Mouse (Mus musculus) heart, embryonic 16.5 days (tissue): Measurements from ENCODE around the gene Fermt1. TPM values are rescaled to one million over a fixed set of nuclear protein-coding genes. Genes with fewer than 3 reads are reported as not detected.
A peak's percentile ranks its signal among the peaks of the same experiment; 100 is the strongest.

Experiments used
- ATAC-seq: fragments of 200-750 bp; cut with Nextera tagmentation; replicated peaks from 2 replicates; pipeline ENCODE4 v1.8.0; 2017; ENCODE audit warnings: moderate number of reproducible peaks; ENCODE audit not compliant: insufficient read depth, low FRiP score; ENCODE audit errors: extremely low read depth
- H3K27ac ChIP-seq: fragments of 300-500 bp; sonication (generic); 2 replicates; pipeline ENCODE4 v1.5.1; 2014; ENCODE audit warnings: mild to moderate bottlenecking, low read length, control low read depth, moderate library complexity
- H3K27me3 ChIP-seq: fragments of 300-500 bp; sonication (generic); 2 replicates; pipeline ENCODE4 v1.6.1; 2014; ENCODE audit warnings: low read length, mixed read lengths; ENCODE audit not compliant: control insufficient read depth, insufficient read depth
- H3K36me3 ChIP-seq: fragments of 300-500 bp; sonication (generic); 2 replicates; pipeline ENCODE4 v1.6.1; 2014; ENCODE audit not compliant: control insufficient read depth, insufficient read depth
- H3K4me1 ChIP-seq: fragments of 300-500 bp; sonication (generic); 2 replicates; pipeline ENCODE4 v1.6.1; 2014; ENCODE audit warnings: low read length, mixed read lengths; ENCODE audit not compliant: control insufficient read depth, insufficient read depth
- H3K4me2 ChIP-seq: fragments of 300-500 bp; sonication (generic); 2 replicates; pipeline ENCODE4 v1.6.1; 2014; ENCODE audit warnings: low read depth, mild to moderate bottlenecking, control low read depth, low read length
- H3K4me3 ChIP-seq: fragments of 300-500 bp; sonication (generic); 2 replicates; pipeline ENCODE4 v1.5.1; 2014; ENCODE audit warnings: mild to moderate bottlenecking, control low read depth, low read length
- H3K9ac ChIP-seq: fragments of 300-500 bp; sonication (generic); 2 replicates; pipeline ENCODE4 v1.6.1; 2014; ENCODE audit warnings: low read length, control low read depth
- H3K9me3 ChIP-seq: fragments of 300-500 bp; sonication (generic); replicated peaks from 2 replicates; pipeline ENCODE4 v1.6.1; 2016; ENCODE audit warnings: low read length; ENCODE audit not compliant: control insufficient read depth
- WGBS: fragments of 180-500 bp; shearing (Covaris S2); extraction: QIAGEN DNeasy Blood & Tissue Kit; methylation state at CpG from one replicate; pipeline ENCODE4 v1.1.7; 2014; 5-methylcytosine and 5-hydroxymethylcytosine counted together
- polyA plus RNA-seq: library from polyadenylated mRNA; unstranded; fragments of >200 nt; fragmentation: Nextera tagmentation; extraction: Ambion mirVana; gene quantifications from 2 replicates; pipeline ENCODE4 v1.2.1, GENCODE M21; 2015

Fermt1 gene
- polyA plus RNA-seq, 1 experiment from 2014 or later, result 6.0 TPM

DNA sequence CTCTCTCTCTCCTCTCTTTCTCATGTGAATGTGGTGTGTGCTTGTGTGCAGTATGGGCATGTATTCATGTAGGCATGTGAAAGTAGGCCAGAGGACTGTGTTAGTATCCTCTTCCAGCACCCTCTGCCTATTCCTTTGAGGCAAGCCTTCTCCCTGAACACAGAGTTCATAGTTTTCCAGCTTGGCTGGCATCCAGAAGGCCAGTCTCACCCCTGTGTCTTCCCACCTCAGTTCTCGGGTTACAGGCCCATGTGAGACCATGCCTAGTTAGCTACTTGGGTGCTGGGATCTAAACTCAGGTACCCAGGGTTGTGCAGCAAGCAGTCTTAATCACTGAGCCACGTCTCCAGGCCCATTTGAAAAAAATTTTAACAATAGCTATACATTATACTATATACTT, 17.8 kb downstream of the Fermt1 start:
- H3K4me2 ChIP-seq, result no peak overlapping the region
- H3K9ac ChIP-seq, result no peak overlapping the region
- ATAC-seq, result no peak
- H3K27ac ChIP-seq, result no peak overlapping the region
- no peak overlapping the region for H3K4me3 ChIP-seq
- no peaks in the 10 kb centered on the region for H3K36me3 ChIP-seq
- no peaks in the 10 kb centered on the region for H3K9me3 ChIP-seq
- 51% methylated on average over 2 of the region's 2 CpGs for WGBS
- H3K4me1 ChIP-seq, result no peaks in the 10 kb centered on the region
- no peaks in the 10 kb centered on the region for H3K27me3 ChIP-seq

DNA sequence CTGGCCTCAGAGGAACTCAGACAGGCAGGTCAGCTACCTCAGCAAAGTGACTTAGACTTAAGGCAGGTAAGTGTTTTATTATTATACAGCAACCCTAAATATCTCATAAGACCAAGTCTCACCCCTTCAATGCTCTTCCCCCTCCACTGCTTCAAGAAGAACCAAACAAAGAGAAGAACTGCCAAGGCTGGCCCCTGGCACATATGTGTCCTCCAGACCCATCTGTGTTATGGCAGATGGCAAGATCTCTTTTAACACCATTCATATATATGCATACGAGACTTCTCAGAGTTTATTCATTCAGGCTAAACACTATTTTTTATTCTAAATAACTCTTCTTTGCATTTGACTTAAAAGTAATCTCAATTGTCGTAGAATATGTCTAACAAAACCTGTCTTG, 18.4 kb downstream of the Fermt1 start:
- Histone ChIP-seq H3K4me3 (no peak overlapping the region), H3K27ac (no peak overlapping the region), H3K27me3 (no peaks in the 10 kb centered on the region), H3K36me3 (no peaks in the 10 kb centered on the region), H3K4me2 (no peak overlapping the region), H3K9ac (no peak overlapping the region), H3K9me3 (no peaks in the 10 kb centered on the region), H3K4me1 (no peaks in the 10 kb centered on the region)
- WGBS, result 72% methylated on average over 2 of the region's 2 CpGs
- ATAC-seq, result no peak

DNA sequence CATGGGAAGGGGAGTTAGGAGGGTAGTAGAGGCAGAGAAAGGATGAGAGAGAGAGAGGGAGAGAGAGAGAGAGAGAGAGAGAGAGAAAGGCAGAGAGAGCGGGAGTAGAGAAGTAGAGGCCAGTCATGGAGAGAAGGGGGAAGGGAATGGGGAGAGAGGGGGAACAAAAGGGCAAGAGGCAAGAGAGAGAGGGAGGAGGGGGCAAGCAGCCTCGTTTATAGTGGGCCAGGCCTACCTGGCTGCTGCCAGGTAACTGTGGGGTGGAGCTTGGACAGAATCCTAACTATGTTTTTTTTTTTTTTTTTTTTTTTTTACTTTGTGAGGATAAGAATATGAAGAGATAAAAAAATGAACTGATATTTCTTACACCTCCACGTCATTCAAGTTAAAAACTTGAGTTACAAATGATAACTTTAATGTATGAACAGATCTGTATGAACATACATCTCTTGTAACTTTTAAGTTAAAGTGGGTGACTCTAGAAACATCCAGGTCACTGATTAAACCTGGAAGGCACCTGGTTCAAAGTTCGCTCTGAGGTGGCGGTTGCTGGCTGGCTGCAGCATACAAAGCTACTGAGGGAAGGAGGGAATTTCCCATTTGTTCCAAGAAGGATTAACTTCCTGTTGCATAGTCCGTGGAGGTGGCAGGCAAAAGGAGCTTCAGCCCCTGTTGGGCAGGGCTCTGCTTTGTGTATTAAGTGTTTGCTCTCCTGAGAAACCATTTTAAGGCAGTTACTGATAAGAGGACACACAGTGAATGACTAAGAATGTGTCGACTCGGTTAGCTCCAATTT, 22.2 kb downstream of the Fermt1 start:
- Histone ChIP-seq H3K36me3 (no peaks in the 10 kb centered on the region), H3K27ac (no peak overlapping the region), H3K4me3 (no peak overlapping the region), H3K9ac (no peak overlapping the region), H3K4me1 (no peaks in the 10 kb centered on the region), H3K27me3 (no peaks in the 10 kb centered on the region), H3K9me3 (no peaks in the 10 kb centered on the region), H3K4me2 (no peak overlapping the region)
- WGBS, result 39% methylated on average over 8 of the region's 8 CpGs
- no peak for ATAC-seq

DNA sequence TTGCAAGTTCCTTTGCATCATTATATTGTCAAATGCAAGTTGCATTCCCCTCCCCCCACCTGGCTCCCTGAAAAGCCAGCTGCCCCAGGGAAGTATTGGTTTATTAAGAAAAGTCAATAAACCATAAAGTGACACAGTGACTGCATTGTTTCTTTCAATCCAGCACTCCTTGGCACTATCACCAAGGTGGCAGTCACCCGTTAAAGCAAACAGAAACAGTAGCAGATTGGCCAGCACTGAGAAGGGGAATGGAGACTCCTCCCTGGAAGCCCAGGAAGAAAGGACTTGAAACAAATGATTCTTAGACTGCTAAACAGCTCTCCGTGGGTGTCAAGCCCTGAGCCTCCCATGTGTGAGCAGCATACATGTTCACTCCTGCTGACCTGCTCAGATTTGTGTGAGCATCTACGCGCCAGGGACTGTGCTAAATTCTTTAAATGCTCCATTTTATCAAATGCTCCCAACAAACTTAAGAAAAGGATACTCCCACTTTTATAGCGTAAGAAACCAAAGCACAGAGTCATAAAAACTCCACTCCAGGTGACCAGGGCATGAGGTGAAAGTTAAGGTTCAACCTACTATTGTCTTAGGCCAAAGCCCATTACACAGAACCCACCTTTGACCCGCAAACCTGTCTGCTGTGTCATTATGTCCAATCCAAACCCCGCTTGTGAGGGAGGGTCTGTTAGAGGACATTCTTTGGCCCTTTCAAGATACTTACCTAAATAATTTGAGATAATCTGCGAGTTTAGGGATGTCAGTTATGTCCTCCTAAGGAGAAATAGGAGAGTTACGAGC, 23.4 kb downstream of the Fermt1 start:
- no peaks in the 10 kb centered on the region for H3K27me3 ChIP-seq
- 72% methylated on average over 9 of the region's 9 CpGs for WGBS
- no peaks in the 10 kb centered on the region for H3K4me1 ChIP-seq
- H3K27ac ChIP-seq, result no peak overlapping the region
- H3K4me3 ChIP-seq, result no peak overlapping the region
- H3K36me3 ChIP-seq, result no peaks in the 10 kb centered on the region
- ATAC-seq, result no peak
- no peaks in the 10 kb centered on the region for H3K9me3 ChIP-seq
- no peak overlapping the region for H3K4me2 ChIP-seq
- H3K9ac ChIP-seq, result no peak overlapping the region

DNA sequence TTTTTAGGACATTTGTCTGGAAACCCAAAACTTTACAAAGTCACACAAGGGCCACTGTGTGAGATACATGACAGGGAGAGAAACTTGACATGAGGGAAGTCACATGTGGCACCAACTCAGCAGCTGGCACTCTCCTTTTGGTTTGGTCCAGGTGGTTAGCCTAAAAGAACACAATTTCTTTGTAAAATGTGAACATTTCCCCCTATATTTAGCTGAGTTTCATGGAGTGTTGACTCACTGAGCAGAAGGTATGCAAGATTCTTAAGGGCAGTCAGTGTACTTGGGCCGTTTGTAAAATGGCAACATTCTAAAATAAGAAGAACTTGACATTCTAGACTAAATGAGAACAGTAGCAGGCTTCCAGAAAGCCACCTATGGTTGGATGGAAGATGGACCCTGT, 30.9 kb downstream of the Fermt1 start:
- H3K27ac ChIP-seq, result no peak overlapping the region

DNA sequence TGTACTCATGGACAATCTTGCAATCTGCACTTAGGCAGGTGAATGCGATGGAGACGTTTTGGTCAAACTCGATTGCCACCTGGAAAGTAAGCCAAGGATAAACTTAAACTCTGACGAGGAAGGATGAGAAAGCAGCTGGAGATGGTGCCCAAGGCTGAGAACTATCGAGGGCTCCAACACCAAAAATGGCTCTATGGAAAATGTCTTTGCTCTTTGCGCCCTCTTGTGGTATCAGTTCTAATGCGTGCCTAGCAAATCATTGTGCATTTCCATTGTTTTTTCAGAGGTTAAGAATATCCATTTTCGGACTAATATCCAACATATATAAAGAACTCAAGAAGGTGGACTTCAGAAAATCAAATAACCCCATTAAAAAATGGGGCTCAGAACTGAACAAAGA, 38.9 kb downstream of the Fermt1 start:
- Histone ChIP-seq H3K27me3 (no peaks in the 10 kb centered on the region), H3K4me1 (no peaks in the 10 kb centered on the region), H3K4me3 (no peak overlapping the region), H3K9me3 (no peaks in the 10 kb centered on the region), H3K27ac (no peak overlapping the region), H3K4me2 (no peak overlapping the region), H3K36me3 (no peaks in the 10 kb centered on the region), H3K9ac (no peak overlapping the region)
- no peak for ATAC-seq
- WGBS, result 24% methylated on average over 8 of the region's 8 CpGs

More for the DNA sequence above, 30.9 kb downstream of the Fermt1 start:
- no peak for ATAC-seq
- Histone ChIP-seq H3K9me3 (no peaks in the 10 kb centered on the region), H3K4me1 (no peaks in the 10 kb centered on the region), H3K36me3 (no peaks in the 10 kb centered on the region), H3K27me3 (no peaks in the 10 kb centered on the region), H3K4me3 (no peak overlapping the region), H3K9ac (no peak overlapping the region), H3K4me2 (no peak overlapping the region)
- 58% methylated on average over 1 of the region's 1 CpGs for WGBS

DNA sequence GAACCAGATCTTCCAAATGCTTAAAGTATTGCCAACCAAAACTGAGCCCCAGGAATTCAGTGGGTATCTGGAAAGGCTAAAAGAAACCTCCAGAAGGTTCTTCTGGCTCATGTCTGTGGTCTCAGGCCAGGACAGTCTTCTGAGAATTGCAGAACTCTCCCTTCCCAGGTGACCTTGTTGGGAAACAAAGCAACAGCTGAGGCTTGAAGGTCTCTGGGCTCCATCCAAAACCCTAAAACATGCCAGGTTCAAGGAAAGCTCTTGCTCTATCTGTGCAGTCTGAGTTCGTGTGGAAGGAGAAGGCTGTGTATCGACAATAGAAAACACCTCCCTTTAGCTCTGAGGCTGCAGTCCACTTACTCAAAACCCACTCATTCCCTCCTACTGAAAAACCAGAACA, 40.7 kb downstream of the Fermt1 start:
- no peak overlapping the region for H3K4me3 ChIP-seq
- no peak overlapping the region for H3K27ac ChIP-seq
- 62% methylated on average over 2 of the region's 2 CpGs for WGBS
- ATAC-seq, result no peak
- H3K36me3 ChIP-seq, result no peaks in the 10 kb centered on the region
- H3K9me3 ChIP-seq, result no peaks in the 10 kb centered on the region
- H3K9ac ChIP-seq, result no peak overlapping the region
- H3K4me2 ChIP-seq, result no peak overlapping the region
- H3K27me3 ChIP-seq, result no peaks in the 10 kb centered on the region
- no peaks in the 10 kb centered on the region for H3K4me1 ChIP-seq

DNA sequence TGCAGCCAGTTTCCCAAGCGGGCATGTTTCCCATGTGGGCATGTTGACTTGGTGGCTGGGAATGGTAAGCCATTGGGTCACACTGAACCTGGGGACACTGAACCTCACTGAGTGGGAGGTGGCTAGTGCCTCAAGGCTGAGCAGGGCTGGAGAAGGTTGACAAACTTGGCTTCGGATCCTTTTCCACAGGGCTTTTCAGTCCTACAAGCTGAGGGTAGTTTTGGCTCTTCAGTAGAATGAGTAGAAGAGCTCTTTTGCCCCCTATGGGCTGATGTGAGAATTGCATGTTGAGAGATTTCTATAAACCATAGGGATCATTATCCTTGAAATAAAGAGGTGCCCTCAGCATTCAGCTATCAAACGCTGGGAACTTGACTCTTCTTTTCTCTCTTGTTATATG, 42.2 kb downstream of the Fermt1 start:
- Histone ChIP-seq H3K27me3 (no peaks in the 10 kb centered on the region), H3K9me3 (no peaks in the 10 kb centered on the region), H3K4me3 (no peak overlapping the region), H3K4me2 (no peak overlapping the region), H3K27ac (no peak overlapping the region), H3K36me3 (no peaks in the 10 kb centered on the region), H3K4me1 (no peaks in the 10 kb centered on the region), H3K9ac (no peak overlapping the region)
- WGBS, result 30% methylated on average over 3 of the region's 3 CpGs
- 0 out of 2 replicates have a peak, but pooled peaks have one; percentile 37 for ATAC-seq

DNA sequence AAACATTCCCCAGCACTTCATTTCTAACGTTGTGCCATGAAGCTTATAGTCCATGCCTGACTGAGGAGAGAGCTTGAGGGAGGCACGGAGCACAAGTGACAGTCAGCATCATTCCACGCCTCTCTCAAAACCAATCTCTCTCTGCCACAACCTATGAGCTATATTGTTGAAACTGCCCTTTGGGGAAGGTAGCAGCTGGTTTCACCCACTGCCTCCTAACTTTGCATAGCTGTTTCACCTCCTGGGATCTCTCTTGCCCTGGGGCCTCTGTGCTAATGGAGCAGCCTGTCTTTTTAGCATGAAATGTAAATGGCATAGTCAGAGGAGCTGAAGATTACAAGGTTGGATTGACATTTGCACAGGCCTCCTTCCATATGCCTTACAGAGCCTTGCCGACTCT, 43.6 kb downstream of the Fermt1 start:
- no peaks in the 10 kb centered on the region for H3K9me3 ChIP-seq
- H3K27me3 ChIP-seq, result no peaks in the 10 kb centered on the region
- no peak overlapping the region for H3K27ac ChIP-seq
- no peaks in the 10 kb centered on the region for H3K36me3 ChIP-seq
- H3K9ac ChIP-seq, result no peak overlapping the region
- WGBS, result 62% methylated on average over 3 of the region's 4 CpGs
- H3K4me1 ChIP-seq, result no peaks in the 10 kb centered on the region
- no peak for ATAC-seq
- no peak overlapping the region for H3K4me2 ChIP-seq
- H3K4me3 ChIP-seq, result no peak overlapping the region
